Mouse (Mus musculus): ENCODE measurements at regions not wholly inside any gene's neighbourhood (a gene's known extent, or its start where the extent isn't known, plus 50 kb on each side); places are given as distances from the start of the nearest gene placed in this dataset.

DNA sequence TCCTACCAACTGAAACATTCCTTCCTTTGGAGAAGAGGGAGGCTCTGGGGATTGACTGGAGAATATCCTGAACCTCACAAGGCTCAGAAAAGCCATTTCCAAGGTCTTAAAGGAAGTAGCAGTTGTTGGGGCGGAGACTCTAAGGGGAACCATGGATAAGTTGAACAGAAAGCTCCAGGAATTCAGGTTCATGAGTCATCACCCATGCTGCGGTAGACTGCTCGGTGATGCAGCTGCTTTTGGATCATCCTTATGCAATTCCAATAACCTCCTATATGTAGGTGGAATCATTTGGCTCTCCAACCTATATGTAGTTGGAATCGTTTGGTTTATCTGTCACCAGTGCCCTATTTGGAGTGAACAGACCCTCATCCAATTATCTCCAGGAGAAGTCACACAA lies 137.6 kb downstream of the Insig2 start:
- no peak for TF ChIP-seq CTCF (IDR thresholded peaks at IDR 0.05; ENCODE audit: low read depth)
- no peak for TF ChIP-seq EP300 (IDR thresholded peaks at IDR 0.05; ENCODE audit: low read depth)
